Mouse (Mus musculus): ENCODE results near the gene Tmem59l. TPM values are rescaled to one million over a fixed set of nuclear protein-coding genes. Genes with fewer than 3 reads are reported as not detected.

Tmem59l gene
- total RNA-seq, 2 experiments from 2014 or later: 279 to 317 TPM

GRCm38 (mm10) chr8:70492664-70493640, 5.8 kb upstream of the Tmem59l start, which contains the start of gene Crlf1:
Gene Crlf1 (plus strand): TSS chr8:70493158.
- DNase-seq (ENCODE audit: low spot score in 2 of 2): no peak
- intact Hi-C loops (cut with DNase I): no loop called here

GRCm38 (mm10) chr8:70490880-70491495, 3.8 kb upstream of the Tmem59l start:
- DNase-seq (ENCODE audit: low spot score in 2 of 2): no peak
- intact Hi-C loops (cut with DNase I): no loop called here

GRCm38 (mm10) chr8:70490061-70490879, 3.1 kb upstream of the Tmem59l start:
- DNase-seq (ENCODE audit: low spot score in 2 of 2): no peak
- intact Hi-C loops (cut with DNase I): no loop called here

- no peak for DNase-seq (ENCODE audit: low spot score in 2 of 2)
- intact Hi-C loops (cut with DNase I): loop anchor here (5.0 kb wide), 2 partner anchors 37 to 72 kb away; no protein-coding TSS in a partner anchor
These were observed 2.4 kb upstream of the Tmem59l start for GRCm38 (mm10) chr8:70489576-70489975.

- no peak for DNase-seq (ENCODE audit: low spot score in 2 of 2)
- intact Hi-C loops (cut with DNase I): loop anchor here (5.0 kb wide), 2 partner anchors 37 to 72 kb away; no protein-coding TSS in a partner anchor
These were observed 1.8 kb upstream of the Tmem59l start for GRCm38 (mm10) chr8:70488931-70489470.

- DNase-seq (ENCODE audit: low spot score in 2 of 2): no peak
- intact Hi-C loops (cut with DNase I): loop anchor here (5.0 kb wide), 2 partner anchors 36 to 71 kb away; no protein-coding TSS in a partner anchor
These were observed 1.0 kb upstream of the Tmem59l start for GRCm38 (mm10) chr8:70487993-70488796.

GRCm38 (mm10) chr8:70486191-70486681, 922 bp downstream of the Tmem59l start:
- peak in 1 of 2 experiments; percentile 43 for DNase-seq (ENCODE audit: low spot score in 2 of 2)
- intact Hi-C loops (cut with DNase I): loop anchor here (5.0 kb wide), 2 partner anchors 34 to 69 kb away; no protein-coding TSS in a partner anchor

GRCm38 (mm10) chr8:70482943-70483342, 4.2 kb downstream of the Tmem59l start:
- intact Hi-C loops (cut with DNase I): no loop called here
- DNase-seq (ENCODE audit: low spot score in 2 of 2): no peak

GRCm38 (mm10) chr8:70481908-70482307, 5.2 kb downstream of the Tmem59l start:
- intact Hi-C loops (cut with DNase I): no loop called here
- DNase-seq (ENCODE audit: low spot score in 2 of 2): peak; percentile 58 to 68

GRCm38 (mm10) chr8:70477269-70477982, 9.7 kb downstream of the Tmem59l start:
- no peak for DNase-seq (ENCODE audit: low spot score in 2 of 2)
- intact Hi-C loops (cut with DNase I): no loop called here

- peak; percentile 86 to 88 for DNase-seq (ENCODE audit: low spot score in 2 of 2)
- intact Hi-C loops (cut with DNase I): no loop called here
These were observed 10.6 kb downstream of the Tmem59l start, which contains the start of gene Klhl26 for GRCm38 (mm10) chr8:70476333-70477268. Gene Klhl26 (minus strand): TSS chr8:70476968.

GRCm38 (mm10) chr8:70471856-70472255, 15.3 kb downstream of the Tmem59l start:
- intact Hi-C loops (cut with DNase I): no loop called here
- DNase-seq (ENCODE audit: low spot score in 2 of 2): no peak

- DNase-seq (ENCODE audit: low spot score in 2 of 2): no peak
- intact Hi-C loops (cut with DNase I): no loop called here
These were observed 17.2 kb downstream of the Tmem59l start for GRCm38 (mm10) chr8:70469938-70470337.

- no peak for DNase-seq (ENCODE audit: low spot score in 2 of 2)
- intact Hi-C loops (cut with DNase I): no loop called here
These were observed 17.8 kb downstream of the Tmem59l start for GRCm38 (mm10) chr8:70469295-70469916.

- DNase-seq (ENCODE audit: low spot score in 2 of 2): no peak
- intact Hi-C loops (cut with DNase I): no loop called here
These were observed 18.4 kb downstream of the Tmem59l start for GRCm38 (mm10) chr8:70468733-70469132.

GRCm38 (mm10) chr8:70467907-70468306, 19.3 kb downstream of the Tmem59l start:
- intact Hi-C loops (cut with DNase I): no loop called here
- no peak for DNase-seq (ENCODE audit: low spot score in 2 of 2)
